Mouse (Mus musculus): ENCODE results near the gene Dirc2. TPM values are rescaled to one million over a fixed set of nuclear protein-coding genes. Genes with fewer than 3 reads are reported as not detected.

Dirc2 gene
- polyA plus RNA-seq, 1 experiment from 2014 or later = 44.9 TPM

DNA sequence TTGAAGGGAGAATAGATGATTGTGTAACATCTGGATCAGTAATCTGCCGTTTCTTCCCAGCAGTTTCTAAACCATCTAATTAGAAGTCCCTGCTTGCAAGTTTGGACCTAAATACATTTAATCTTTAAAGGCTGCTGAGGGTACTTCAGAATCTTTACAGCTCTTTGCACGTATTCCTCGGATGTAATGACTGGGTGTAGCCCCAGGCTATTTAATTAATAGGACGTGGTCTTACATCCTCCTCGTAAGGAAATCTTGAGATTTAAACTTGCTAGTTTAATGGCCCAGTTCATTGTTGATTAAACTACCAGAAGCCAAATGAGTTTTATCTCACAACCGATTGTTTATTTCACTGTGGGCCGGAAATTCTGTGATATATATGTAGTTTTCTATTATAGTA, 10.5 kb upstream of the Dirc2 start:
- no peak for DNase-seq (ENCODE audit: low spot score)
- ATAC-seq (ENCODE audit: low FRiP score) = peak; percentile 66; the same call in 1 of the 2 replicates

DNA sequence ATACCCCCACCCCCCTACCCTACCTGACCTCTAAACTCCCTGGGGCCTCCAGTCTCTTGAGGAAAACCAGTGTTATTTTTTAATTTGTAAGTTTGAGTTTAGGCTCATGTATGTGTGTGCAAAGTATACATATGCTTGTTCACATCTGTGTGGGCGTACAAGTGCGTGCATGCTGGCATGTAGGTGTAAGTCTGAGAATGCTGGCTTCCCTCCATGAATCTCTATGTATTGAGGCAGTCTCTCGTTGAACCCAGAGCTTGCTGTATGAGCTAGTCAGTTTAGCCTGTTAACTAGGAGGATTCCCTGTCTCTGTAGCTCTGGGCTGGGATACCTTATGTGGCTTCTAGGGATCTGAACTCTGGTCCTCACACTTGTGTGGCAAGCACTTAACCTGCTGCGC, 8.6 kb upstream of the Dirc2 start:
- Histone ChIP-seq H3K27ac (no peak overlapping the region), H3K4me1 (replicated peaks; ENCODE audit: control insufficient read depth, insufficient read depth, low read length) (no peaks in the 10 kb centered on the region), H3K4me3 (replicated peaks; ENCODE audit: low read length) (no peak overlapping the region), H3K27me3 (ENCODE audit: control insufficient read depth, insufficient read depth, low read length) (no peaks in the 10 kb centered on the region), H3K9me3 (ENCODE audit: control insufficient read depth, low read length) (no peaks in the 10 kb centered on the region), H3K36me3 (replicated peaks; ENCODE audit: control insufficient read depth, insufficient read depth) (no peaks in the 10 kb centered on the region), H3K4me2 (replicated peaks) (no peak overlapping the region), H3K9ac (no peak overlapping the region)
- over 99% methylated on average over 4 of the region's 4 CpGs for WGBS
- ATAC-seq (ENCODE audit: low FRiP score) (no peak), DNase-seq (ENCODE audit: low spot score) (no peak)

More for the DNA sequence above, 10.5 kb upstream of the Dirc2 start:
- Histone ChIP-seq H3K27ac (no peak overlapping the region), H3K9me3 (ENCODE audit: control insufficient read depth, low read length) (no peaks in the 10 kb centered on the region), H3K4me3 (replicated peaks; ENCODE audit: low read length) (no peak overlapping the region), H3K4me1 (replicated peaks; ENCODE audit: control insufficient read depth, insufficient read depth, low read length) (no peaks in the 10 kb centered on the region), H3K9ac (no peak overlapping the region), H3K27me3 (ENCODE audit: control insufficient read depth, insufficient read depth, low read length) (no peaks in the 10 kb centered on the region), H3K4me2 (replicated peaks) (no peak overlapping the region), H3K36me3 (replicated peaks; ENCODE audit: control insufficient read depth, insufficient read depth) (no peaks in the 10 kb centered on the region)
- 66% methylated on average over 7 of the region's 7 CpGs for WGBS

DNA sequence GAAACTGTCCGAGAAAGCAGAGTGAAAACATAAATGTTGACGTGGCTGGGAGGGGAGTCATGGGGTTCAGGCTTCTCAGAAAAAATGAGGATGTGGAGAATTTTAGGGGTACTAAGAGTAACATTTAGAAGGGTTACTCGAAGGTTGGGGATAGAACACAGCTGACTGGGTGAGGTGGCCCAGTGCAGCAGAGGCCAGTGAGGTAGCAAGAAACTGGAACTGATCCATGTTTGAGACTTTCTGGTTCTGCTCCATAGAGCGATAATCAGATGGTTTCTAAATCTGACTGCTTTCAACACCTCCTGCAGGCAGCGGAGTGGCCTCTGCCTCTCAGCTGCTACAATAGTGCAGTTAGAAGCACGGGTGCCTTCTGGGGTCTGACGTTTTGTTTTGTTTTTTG, 7.6 kb upstream of the Dirc2 start:
- Histone ChIP-seq H3K27ac (no peak overlapping the region), H3K4me1 (replicated peaks; ENCODE audit: control insufficient read depth, insufficient read depth, low read length) (no peaks in the 10 kb centered on the region), H3K4me3 (replicated peaks; ENCODE audit: low read length) (no peak overlapping the region), H3K4me2 (replicated peaks) (no peak overlapping the region), H3K36me3 (replicated peaks; ENCODE audit: control insufficient read depth, insufficient read depth) (no peaks in the 10 kb centered on the region), H3K9ac (no peak overlapping the region), H3K27me3 (ENCODE audit: control insufficient read depth, insufficient read depth, low read length) (no peaks in the 10 kb centered on the region), H3K9me3 (ENCODE audit: control insufficient read depth, low read length) (no peaks in the 10 kb centered on the region)
- DNase-seq (ENCODE audit: low spot score) (no peak), ATAC-seq (ENCODE audit: low FRiP score) (no peak)
- WGBS = 95% methylated on average over 7 of the region's 7 CpGs

DNA sequence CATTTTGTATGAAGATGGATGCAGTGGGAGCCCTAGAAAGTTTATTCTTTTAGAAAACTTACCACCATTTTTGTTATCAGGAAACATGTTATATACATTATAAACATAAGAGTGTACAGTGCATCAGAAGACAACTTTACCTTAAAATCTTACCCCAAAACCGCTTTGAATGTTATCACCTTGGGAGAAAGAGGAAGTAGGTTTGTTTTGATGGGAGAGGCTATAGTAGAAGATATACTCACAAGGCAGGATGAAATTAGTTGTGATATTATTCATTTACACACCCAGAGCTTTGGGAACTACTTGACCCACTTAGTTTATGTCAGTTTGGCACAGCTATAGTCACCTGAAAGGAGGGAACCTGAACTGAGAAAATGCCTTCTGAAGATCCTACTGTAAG, 6.7 kb upstream of the Dirc2 start:
- DNase-seq (ENCODE audit: low spot score) (no peak), ATAC-seq (ENCODE audit: low FRiP score) (no peak)
- Histone ChIP-seq H3K4me3 (replicated peaks; ENCODE audit: low read length) (no peak overlapping the region), H3K36me3 (replicated peaks; ENCODE audit: control insufficient read depth, insufficient read depth) (no peaks in the 10 kb centered on the region), H3K4me1 (replicated peaks; ENCODE audit: control insufficient read depth, insufficient read depth, low read length) (peaks cover 6% of the 10 kb centered on the region), H3K27ac (no peak overlapping the region), H3K27me3 (ENCODE audit: control insufficient read depth, insufficient read depth, low read length) (no peaks in the 10 kb centered on the region), H3K9ac (no peak overlapping the region), H3K4me2 (replicated peaks) (no peak overlapping the region), H3K9me3 (ENCODE audit: control insufficient read depth, low read length) (no peaks in the 10 kb centered on the region)
- 96% methylated on average over 1 of the region's 1 CpGs for WGBS

DNA sequence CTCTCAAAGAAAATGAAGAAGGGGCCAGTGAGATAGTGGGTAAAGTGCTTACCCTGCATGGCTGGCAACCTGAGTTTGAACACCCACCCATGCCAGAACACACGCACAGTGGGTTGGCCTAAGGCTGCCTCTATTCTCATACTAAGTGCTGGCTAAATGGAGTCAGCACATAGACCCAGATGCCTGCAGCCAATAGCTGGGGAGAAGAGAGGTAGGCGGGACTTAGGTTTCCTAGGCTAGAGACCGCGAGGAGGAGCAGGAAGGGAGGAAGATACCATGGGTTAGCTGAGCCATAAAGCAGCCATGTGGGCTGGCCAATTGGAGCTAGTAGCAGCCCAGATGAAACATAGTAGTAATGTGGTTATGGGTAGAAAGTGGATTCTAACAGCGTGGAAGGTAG, 3.4 kb upstream of the Dirc2 start:
- Histone ChIP-seq H3K4me3 (replicated peaks; ENCODE audit: low read length) (no peak overlapping the region), H3K4me1 (replicated peaks; ENCODE audit: control insufficient read depth, insufficient read depth, low read length) (peaks cover 25% of the 10 kb centered on the region), H3K9ac (no peak overlapping the region), H3K27ac (no peak overlapping the region), H3K36me3 (replicated peaks; ENCODE audit: control insufficient read depth, insufficient read depth) (no peaks in the 10 kb centered on the region), H3K27me3 (ENCODE audit: control insufficient read depth, insufficient read depth, low read length) (no peaks in the 10 kb centered on the region), H3K4me2 (replicated peaks) (no peak overlapping the region), H3K9me3 (ENCODE audit: control insufficient read depth, low read length) (no peaks in the 10 kb centered on the region)
- ATAC-seq (ENCODE audit: low FRiP score) = no peak
- no peak for DNase-seq (ENCODE audit: low spot score)
- 89% methylated on average over 5 of the region's 5 CpGs for WGBS

DNA sequence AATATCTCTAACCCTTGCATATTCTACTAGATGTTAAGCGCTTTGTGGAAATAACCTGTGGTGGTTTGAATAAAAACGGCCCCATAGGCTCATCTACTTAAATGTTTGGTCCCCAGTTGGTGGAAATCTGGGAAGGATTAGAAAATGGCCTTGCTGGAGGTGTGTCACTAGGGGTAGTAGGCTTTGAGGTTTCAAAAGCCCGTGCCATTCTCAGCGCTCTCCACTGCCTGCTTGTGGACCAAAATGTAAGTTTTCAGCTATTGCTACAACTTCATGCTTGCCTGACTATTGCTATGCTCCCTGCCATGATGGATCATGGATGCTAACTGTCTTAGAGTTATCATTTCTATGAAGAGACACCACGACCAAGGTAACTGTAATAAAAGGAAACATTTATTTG, 2.5 kb upstream of the Dirc2 start:
- 91% methylated on average over 5 of the region's 5 CpGs for WGBS
- Histone ChIP-seq H3K9me3 (ENCODE audit: control insufficient read depth, low read length) (no peaks in the 10 kb centered on the region), H3K27me3 (ENCODE audit: control insufficient read depth, insufficient read depth, low read length) (no peaks in the 10 kb centered on the region), H3K9ac (no peak overlapping the region), H3K4me1 (replicated peaks; ENCODE audit: control insufficient read depth, insufficient read depth, low read length) (peaks cover 30% of the 10 kb centered on the region), H3K4me3 (replicated peaks; ENCODE audit: low read length) (no peak overlapping the region), H3K27ac (no peak overlapping the region), H3K36me3 (replicated peaks; ENCODE audit: control insufficient read depth, insufficient read depth) (no peaks in the 10 kb centered on the region), H3K4me2 (replicated peaks) (peak overlapping the region; percentile 86; the same call in 1 of the 2 replicates)
- DNase-seq (ENCODE audit: low spot score) (no peak), ATAC-seq (ENCODE audit: low FRiP score) (no peak)

DNA sequence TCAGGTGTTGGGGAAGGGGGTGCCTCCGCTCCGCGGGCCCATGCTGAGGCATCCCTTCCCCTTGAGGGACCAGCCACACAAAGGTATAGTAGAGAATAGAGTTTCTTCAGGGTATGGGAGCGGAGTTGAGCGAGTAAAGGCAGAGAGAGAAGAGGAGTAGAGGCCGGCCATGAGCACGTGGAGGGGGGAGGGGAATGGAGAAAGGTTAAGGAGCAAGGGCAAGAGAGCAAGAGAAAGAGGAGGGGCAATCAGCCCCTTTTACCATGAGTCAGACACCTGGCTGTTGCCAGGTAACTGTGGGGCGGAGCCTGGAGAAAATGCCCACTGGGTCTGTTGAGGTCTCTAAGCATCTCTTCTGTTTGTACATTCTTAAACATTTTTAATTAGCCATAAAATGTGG, 2.0 kb upstream of the Dirc2 start:
- ATAC-seq (ENCODE audit: low FRiP score) (no peak), DNase-seq (ENCODE audit: low spot score) (no peak)
- peak overlapping the region; percentile 95 for H3K4me3 ChIP-seq (replicated peaks; ENCODE audit: low read length)
- H3K27me3 ChIP-seq (ENCODE audit: control insufficient read depth, insufficient read depth, low read length) = no peaks in the 10 kb centered on the region
- H3K4me2 ChIP-seq (replicated peaks) = peak overlapping the region; percentile 86
- 19% methylated on average over 8 of the region's 8 CpGs for WGBS
- peaks cover 33% of the 10 kb centered on the region for H3K4me1 ChIP-seq (replicated peaks; ENCODE audit: control insufficient read depth, insufficient read depth, low read length)
- H3K9me3 ChIP-seq (ENCODE audit: control insufficient read depth, low read length) = no peaks in the 10 kb centered on the region
- H3K36me3 ChIP-seq (replicated peaks; ENCODE audit: control insufficient read depth, insufficient read depth) = no peaks in the 10 kb centered on the region
- no peak overlapping the region for H3K27ac ChIP-seq
- peak overlapping the region; percentile 93 for H3K9ac ChIP-seq

DNA sequence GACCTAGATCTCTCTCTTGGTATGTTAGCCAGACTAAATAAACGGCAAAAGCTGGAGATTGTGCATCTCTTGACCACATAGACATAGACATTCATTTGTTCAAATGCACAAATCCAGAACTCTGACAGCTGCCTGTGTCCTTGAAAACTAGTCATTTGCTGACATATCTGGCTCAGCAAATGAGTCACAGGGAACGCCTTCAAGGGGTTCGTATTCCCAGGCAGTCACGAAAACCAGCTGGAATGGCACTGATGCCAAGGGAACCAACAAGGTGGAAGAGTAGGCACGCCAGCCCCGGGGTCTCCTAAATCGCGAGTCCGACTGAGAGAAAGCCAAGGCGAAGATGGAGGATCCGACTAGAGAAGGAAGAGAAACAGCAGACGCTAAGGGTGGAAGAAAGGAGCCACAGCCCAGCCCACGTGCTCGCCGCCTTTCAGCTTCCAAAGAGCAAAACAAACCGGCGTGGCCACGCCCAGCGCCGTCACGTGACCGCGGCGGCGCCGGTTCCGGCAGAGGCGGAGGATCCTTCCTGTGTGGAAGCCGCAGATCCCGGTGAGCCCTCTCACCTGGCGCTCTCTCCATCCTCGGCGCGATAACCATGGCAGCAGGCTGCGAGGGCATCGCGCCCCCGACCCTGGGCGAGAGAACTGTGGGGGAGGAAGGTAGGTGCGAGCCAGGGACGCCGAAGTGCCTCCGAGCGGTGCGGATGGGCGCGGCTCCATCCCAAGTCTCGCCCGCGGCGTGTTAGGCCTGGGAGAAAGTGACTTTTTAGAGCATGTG, 912 bp upstream of the Dirc2 start, which contains the start of gene Hspbap1:
TSS of gene Hspbap1 (plus strand) at position 498 of the 780 bp plus-strand sequence.
- Histone ChIP-seq H3K4me3 (replicated peaks; ENCODE audit: low read length) (peak within 1 kb of the TSS; percentile 95), H3K27ac (peak within 1 kb of the TSS; percentile 65), H3K4me1 (replicated peaks; ENCODE audit: control insufficient read depth, insufficient read depth, low read length) (peaks cover 33% of the 10 kb centered on the region), H3K36me3 (replicated peaks; ENCODE audit: control insufficient read depth, insufficient read depth) (no peaks in the 10 kb centered on the region), H3K4me2 (replicated peaks) (peak within 1 kb of the TSS; percentile 86), H3K9ac (peak within 1 kb of the TSS; percentile 93), H3K27me3 (ENCODE audit: control insufficient read depth, insufficient read depth, low read length) (no peaks in the 10 kb centered on the region), H3K9me3 (ENCODE audit: control insufficient read depth, low read length) (no peaks in the 10 kb centered on the region)
- ATAC-seq (ENCODE audit: low FRiP score) (peak; percentile 85), DNase-seq (ENCODE audit: low spot score) (peak; percentile 90)
- 1% methylated on average over 51 of the region's 51 CpGs for WGBS

DNA sequence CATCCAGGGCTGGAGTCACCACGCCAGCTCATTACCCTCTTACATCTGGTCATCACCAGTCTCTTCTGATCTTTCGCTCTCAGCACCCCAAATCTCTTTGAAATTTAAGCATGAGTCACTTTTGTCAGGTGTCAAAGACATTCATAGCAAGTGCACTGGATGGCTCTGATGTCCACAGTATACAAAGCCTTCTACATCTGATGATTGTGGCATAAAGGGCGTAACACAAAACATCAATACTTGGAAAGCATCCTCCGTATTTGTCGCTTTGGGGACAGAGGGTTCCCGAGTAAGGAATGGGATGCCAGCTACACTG, 729 bp downstream of the Dirc2 start:
- ATAC-seq (ENCODE audit: low FRiP score) (no peak), DNase-seq (ENCODE audit: low spot score) (no peak)
- Histone ChIP-seq H3K27me3 (ENCODE audit: control insufficient read depth, insufficient read depth, low read length) (no peaks in the 10 kb centered on the region), H3K4me3 (replicated peaks; ENCODE audit: low read length) (peak overlapping the region; percentile 95), H3K4me2 (replicated peaks) (peak overlapping the region; percentile 86), H3K9ac (peak overlapping the region; percentile 93), H3K36me3 (replicated peaks; ENCODE audit: control insufficient read depth, insufficient read depth) (no peaks in the 10 kb centered on the region), H3K9me3 (ENCODE audit: control insufficient read depth, low read length) (no peaks in the 10 kb centered on the region), H3K27ac (peak overlapping the region; percentile 55; the same call in 1 of the 2 replicates), H3K4me1 (replicated peaks; ENCODE audit: control insufficient read depth, insufficient read depth, low read length) (peaks cover 33% of the 10 kb centered on the region)
- WGBS = 28% methylated on average over 6 of the region's 6 CpGs

DNA sequence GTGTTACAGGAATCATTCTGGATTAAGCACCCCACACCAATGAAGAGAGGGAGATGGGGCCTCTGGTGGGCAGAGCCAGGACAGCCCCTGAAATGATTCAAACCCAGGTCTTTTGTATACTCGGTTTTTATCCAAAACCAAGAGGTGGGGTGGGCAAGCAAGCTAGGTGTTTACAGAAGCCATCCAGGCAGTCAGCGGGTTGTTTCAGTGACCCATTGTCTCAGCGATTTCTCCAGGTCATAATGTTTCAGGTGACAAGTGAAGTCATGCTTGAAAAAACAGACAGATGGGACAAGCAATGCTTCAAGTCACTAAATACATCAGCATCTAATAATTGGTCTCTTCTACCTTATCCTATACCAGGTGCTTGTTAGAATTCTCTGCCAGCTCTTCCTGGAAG, 2.8 kb downstream of the Dirc2 start:
- Histone ChIP-seq H3K36me3 (replicated peaks; ENCODE audit: control insufficient read depth, insufficient read depth) (no peaks in the 10 kb centered on the region), H3K27ac (no peak overlapping the region), H3K9ac (no peak overlapping the region), H3K4me2 (replicated peaks) (no peak overlapping the region), H3K4me1 (replicated peaks; ENCODE audit: control insufficient read depth, insufficient read depth, low read length) (peaks cover 32% of the 10 kb centered on the region), H3K9me3 (ENCODE audit: control insufficient read depth, low read length) (no peaks in the 10 kb centered on the region), H3K27me3 (ENCODE audit: control insufficient read depth, insufficient read depth, low read length) (no peaks in the 10 kb centered on the region), H3K4me3 (replicated peaks; ENCODE audit: low read length) (no peak overlapping the region)
- DNase-seq (ENCODE audit: low spot score) (no peak), ATAC-seq (ENCODE audit: low FRiP score) (no peak)
- 81% methylated on average over 3 of the region's 3 CpGs for WGBS
